Comparison of ENCODE assay signal across 10 mouse cellular contexts in genomic region chr9:22710032-22710431, GRCm38 (mm10).
DNase-seq lines count a peak whose midpoint lies in the region; ATAC-seq and TF ChIP-seq lines count a peak whose summit lies in the region.
"Had no signal": no experiment of that assay in that cellular context is flagged by ENCODE, and none has a peak within 500 bp of the region (broad histone marks: within the 10 kb centered on the region; RNA-seq: fewer than 3 reads in every experiment).

No protein-coding gene starts in this region.

- 0 out of 2 replicates have a peak, but pooled peaks have one; percentile 62 for ATAC-seq in neural tube, embryonic 15.5 days (ENCODE audit: low FRiP score)
- ATAC-seq in stomach, embryonic 14.5 days (ENCODE audit: insufficient number of reproducible peaks, insufficient read depth, low FRiP score, low read depth): 0 out of 2 replicates have a peak, but pooled peaks have one; percentile 37
- ATAC-seq: forebrain, embryonic 13.5 days had no signal

- H3K4me2 ChIP-seq in neural tube, embryonic 15.5 days: no peak overlapping the region
- no peak overlapping the region for H3K4me2 ChIP-seq in stomach, embryonic 14.5 days (replicated peaks; ENCODE audit: low read depth, low read length)
- H3K4me2 ChIP-seq: forebrain, embryonic 13.5 days had no signal

- H3K4me1 ChIP-seq in kidney, adult 2 months (ENCODE audit: control insufficient read depth, insufficient read depth, low read length): peaks cover 9% of the 10 kb centered on the region
- H3K4me1 ChIP-seq in neural tube, embryonic 15.5 days: peaks cover 11% of the 10 kb centered on the region; the same call in 1 of the 2 replicates
- no peaks in the 10 kb centered on the region for H3K4me1 ChIP-seq in stomach, embryonic 14.5 days (ENCODE audit: control insufficient read depth, insufficient read depth, low read length)

- H3K27ac ChIP-seq in kidney, adult 2 months (ENCODE audit: insufficient read depth, low read depth, low read length): no peak overlapping the region
- H3K27ac ChIP-seq in neural tube, embryonic 15.5 days (replicated peaks): no peak overlapping the region
- no peak overlapping the region for H3K27ac ChIP-seq in stomach, embryonic 14.5 days (ENCODE audit: low read length)
- H3K27ac ChIP-seq: forebrain, embryonic 13.5 days had no signal

- no peak overlapping the region for H3K9ac ChIP-seq in neural tube, embryonic 15.5 days (replicated peaks)
- H3K9ac ChIP-seq in stomach, embryonic 14.5 days (replicated peaks; ENCODE audit: low read depth, low read length): no peak overlapping the region
- H3K9ac ChIP-seq: forebrain, embryonic 13.5 days had no signal

- 56% methylated on average over 7 of the region's 7 CpGs for WGBS in kidney, adult 2 months
- 58% methylated on average over 7 of the region's 7 CpGs for WGBS in neural tube, embryonic 15.5 days
- WGBS in stomach, embryonic 14.5 days: 70% methylated on average over 7 of the region's 7 CpGs

- H3K27me3 ChIP-seq in kidney, adult 2 months (replicated peaks; ENCODE audit: control insufficient read depth, insufficient read depth, low read length): no peaks in the 10 kb centered on the region
- no peaks in the 10 kb centered on the region for H3K27me3 ChIP-seq in neural tube, embryonic 15.5 days (replicated peaks)
- H3K27me3 ChIP-seq in stomach, embryonic 14.5 days (ENCODE audit: control insufficient read depth, insufficient read depth, low read length): no peaks in the 10 kb centered on the region
- H3K27me3 ChIP-seq: forebrain, embryonic 13.5 days had no signal

- no peak overlapping the region for H3K4me3 ChIP-seq in kidney, adult 2 months (ENCODE audit: insufficient read depth, low read depth, low read length)
- no peak overlapping the region for H3K4me3 ChIP-seq in neural tube, embryonic 15.5 days (replicated peaks)
- no peak overlapping the region for H3K4me3 ChIP-seq in stomach, embryonic 14.5 days (ENCODE audit: low read depth, low read length)
- H3K4me3 ChIP-seq: forebrain, embryonic 13.5 days had no signal

- peak; percentile 11 for DNase-seq in adrenal gland, postnatal 10 days
- DNase-seq in adrenal gland, adult (ENCODE audit: inconsistent age in 2 of 2, low spot score in 1 of 2): no peak
- DNase-seq in kidney, adult 2 months: peak; percentile 12
- no peak for DNase-seq in kidney, adult 18-20 months
- DNase-seq in neural tube, embryonic 10.5 days (ENCODE audit: extremely low spot score, low spot score): no peak
- no peak for DNase-seq in layer of hippocampus, adult 18-20 months (ENCODE audit: low spot score in 2 of 2)
- DNase-seq: layer of hippocampus, postnatal 36 days had no signal

- no peaks in the 10 kb centered on the region for H3K9me3 ChIP-seq in neural tube, embryonic 15.5 days (replicated peaks)
- no peaks in the 10 kb centered on the region for H3K9me3 ChIP-seq in stomach, embryonic 14.5 days (ENCODE audit: control insufficient read depth, low read depth, low read length)
- H3K9me3 ChIP-seq: forebrain, embryonic 13.5 days had no signal

- no peaks in the 10 kb centered on the region for H3K36me3 ChIP-seq in kidney, adult 2 months (ENCODE audit: control insufficient read depth, insufficient read depth, low read length)
- H3K36me3 ChIP-seq in neural tube, embryonic 15.5 days: no peaks in the 10 kb centered on the region
- no peaks in the 10 kb centered on the region for H3K36me3 ChIP-seq in stomach, embryonic 14.5 days (ENCODE audit: control insufficient read depth, insufficient read depth, low read length)

- TF ChIP-seq CTCF in kidney, adult 2 months (conservative IDR thresholded peaks at IDR 0.05; ENCODE audit: insufficient read depth, insufficient read length, low read depth, low read length): no peak

- no peak for TF ChIP-seq POLR2A in kidney, adult 2 months (IDR thresholded peaks at IDR 0.05; ENCODE audit: low read depth, low read length)

Comparison
In these comparisons a context has a peak if more than half of its experiments do, and no peak if none do; other contexts are left out.
1. DNase-seq: peak in adrenal gland, postnatal 10 days (single experiment) and kidney, adult 2 months (single experiment); none in adrenal gland, adult (0 of 2), kidney, adult 18-20 months (single experiment), neural tube, embryonic 10.5 days (single experiment) and layer of hippocampus, adult 18-20 months (0 of 2).